Mouse (Mus musculus) liver, embryonic 16.5 days (tissue): ENCODE data around the gene Gm20696. TPM values are rescaled to one million over a fixed set of nuclear protein-coding genes. Genes with fewer than 3 reads are reported as not detected.

ENCODE experiments used
- ATAC-seq: fragments of 200-750 bp; cut with Nextera tagmentation; 2 replicates; pipeline ENCODE4 v1.8.0; 2017; ENCODE audit warnings: low read depth, mild to moderate bottlenecking, moderate number of reproducible peaks, moderate library complexity
- H3K27ac ChIP-seq: fragments of 300-500 bp; sonication (generic); 2 replicates; pipeline ENCODE4 v1.5.1; 2014; ENCODE audit warnings: mild to moderate bottlenecking, low read length
- H3K27me3 ChIP-seq: fragments of 300-500 bp; sonication (generic); 2 replicates; pipeline ENCODE4 v1.6.1; 2014; ENCODE audit warnings: low read depth, low read length, mixed read lengths; ENCODE audit not compliant: control insufficient read depth, insufficient read depth
- H3K36me3 ChIP-seq: fragments of 300-500 bp; sonication (generic); 2 replicates; pipeline ENCODE4 v1.6.1; 2014; ENCODE audit warnings: mild to moderate bottlenecking; ENCODE audit not compliant: control insufficient read depth, insufficient read depth
- H3K4me1 ChIP-seq: fragments of 300-500 bp; sonication (generic); 2 replicates; pipeline ENCODE4 v1.6.1; 2014; ENCODE audit warnings: low read depth, low read length, mixed read lengths; ENCODE audit not compliant: control insufficient read depth
- H3K4me2 ChIP-seq: fragments of 300-500 bp; sonication (generic); 2 replicates; pipeline ENCODE4 v1.6.1; 2014; ENCODE audit warnings: low read depth, low read length, mixed read lengths
- H3K4me3 ChIP-seq: fragments of 300-500 bp; sonication (generic); 2 replicates; pipeline ENCODE4 v1.5.1; 2014; ENCODE audit warnings: low read depth, mild to moderate bottlenecking, low read length
- H3K9ac ChIP-seq: fragments of 300-500 bp; sonication (generic); 2 replicates; pipeline ENCODE4 v1.6.1; 2014; ENCODE audit warnings: low read depth, low read length
- H3K9me3 ChIP-seq: fragments of 300-500 bp; sonication (generic); replicated peaks from 2 replicates; pipeline ENCODE4 v1.6.1; 2016; ENCODE audit warnings: low read length; ENCODE audit not compliant: control insufficient read depth
- WGBS: fragments of 180-500 bp; shearing (Covaris S2); extraction: QIAGEN DNeasy Blood & Tissue Kit; methylation state at CpG from one replicate; pipeline ENCODE4 v1.1.7; 2014; ENCODE audit not compliant: insufficient replicate concordance; 5-methylcytosine and 5-hydroxymethylcytosine counted together
- polyA plus RNA-seq: library from polyadenylated mRNA; unstranded; fragments of >200 nt; fragmentation: Nextera tagmentation; extraction: Ambion mirVana; gene quantifications from 2 replicates; pipeline ENCODE4 v1.2.1, GENCODE M21; 2015

Gene Gm20696
- polyA plus RNA-seq, 1 experiment from 2014 or later: 0.35 TPM

- ATAC-seq: no peak
- Histone ChIP-seq H3K36me3 (no peaks in the 10 kb centered on the region), H3K4me2 (no peak overlapping the region), H3K27me3 (no peaks in the 10 kb centered on the region), H3K9ac (no peak overlapping the region), H3K27ac (no peak overlapping the region), H3K9me3 (no peaks in the 10 kb centered on the region), H3K4me3 (no peak overlapping the region), H3K4me1 (no peaks in the 10 kb centered on the region)
- WGBS: 72% methylated on average over 6 of the region's 6 CpGs
These were observed 254.0 kb downstream of the Gm20696 start for GRCm38 (mm10) chr6:99412598-99412997.

- Histone ChIP-seq H3K9ac (no peak overlapping the region), H3K9me3 (no peaks in the 10 kb centered on the region), H3K27ac (no peak overlapping the region), H3K4me3 (no peak overlapping the region), H3K27me3 (no peaks in the 10 kb centered on the region), H3K4me2 (no peak overlapping the region), H3K36me3 (no peaks in the 10 kb centered on the region), H3K4me1 (no peaks in the 10 kb centered on the region)
- ATAC-seq: no peak
- 72% methylated on average over 5 of the region's 5 CpGs for WGBS
These were observed 257.0 kb downstream of the Gm20696 start for GRCm38 (mm10) chr6:99409602-99410001.

- Histone ChIP-seq H3K4me2 (no peak overlapping the region), H3K4me3 (no peak overlapping the region), H3K4me1 (no peaks in the 10 kb centered on the region), H3K9me3 (no peaks in the 10 kb centered on the region), H3K27me3 (no peaks in the 10 kb centered on the region), H3K36me3 (no peaks in the 10 kb centered on the region), H3K9ac (no peak overlapping the region), H3K27ac (no peak overlapping the region)
- WGBS: 68% methylated on average over 4 of the region's 4 CpGs
- ATAC-seq: no peak
These were observed 257.7 kb downstream of the Gm20696 start for GRCm38 (mm10) chr6:99408880-99409279.

- H3K4me1 ChIP-seq: peaks cover 2% of the 10 kb centered on the region
- no peak overlapping the region for H3K4me3 ChIP-seq
- no peak overlapping the region for H3K4me2 ChIP-seq
- ATAC-seq: no peak
- no peaks in the 10 kb centered on the region for H3K27me3 ChIP-seq
- H3K9ac ChIP-seq: no peak overlapping the region
- 43% methylated on average over 6 of the region's 6 CpGs for WGBS
- no peaks in the 10 kb centered on the region for H3K36me3 ChIP-seq
- H3K9me3 ChIP-seq: no peaks in the 10 kb centered on the region
- no peak overlapping the region for H3K27ac ChIP-seq
These were observed 262.7 kb downstream of the Gm20696 start for GRCm38 (mm10) chr6:99403755-99404390.

GRCm38 (mm10) chr6:99402941-99403340, 263.7 kb downstream of the Gm20696 start:
- ATAC-seq: no peak
- Histone ChIP-seq H3K9me3 (no peaks in the 10 kb centered on the region), H3K36me3 (no peaks in the 10 kb centered on the region), H3K4me1 (peaks cover 2% of the 10 kb centered on the region), H3K4me2 (no peak overlapping the region), H3K9ac (no peak overlapping the region), H3K27me3 (no peaks in the 10 kb centered on the region), H3K4me3 (no peak overlapping the region), H3K27ac (no peak overlapping the region)
- WGBS: 50% methylated on average over 9 of the region's 9 CpGs

GRCm38 (mm10) chr6:99402370-99402769, 264.2 kb downstream of the Gm20696 start:
- Histone ChIP-seq H3K27me3 (no peaks in the 10 kb centered on the region), H3K9ac (no peak overlapping the region), H3K4me2 (no peak overlapping the region), H3K36me3 (no peaks in the 10 kb centered on the region), H3K9me3 (no peaks in the 10 kb centered on the region), H3K4me1 (peaks cover 2% of the 10 kb centered on the region), H3K27ac (no peak overlapping the region), H3K4me3 (no peak overlapping the region)
- ATAC-seq: no peak
- 61% methylated on average over 3 of the region's 3 CpGs for WGBS

- H3K4me1 ChIP-seq: peaks cover 2% of the 10 kb centered on the region
- no peak overlapping the region for H3K9ac ChIP-seq
- H3K9me3 ChIP-seq: no peaks in the 10 kb centered on the region
- H3K27me3 ChIP-seq: no peaks in the 10 kb centered on the region
- H3K4me2 ChIP-seq: no peak overlapping the region
- 55% methylated on average over 6 of the region's 6 CpGs for WGBS
- no peak overlapping the region for H3K27ac ChIP-seq
- no peaks in the 10 kb centered on the region for H3K36me3 ChIP-seq
- no peak for ATAC-seq
- no peak overlapping the region for H3K4me3 ChIP-seq
These were observed 264.8 kb downstream of the Gm20696 start for GRCm38 (mm10) chr6:99401801-99402200.

- ATAC-seq: no peak
- Histone ChIP-seq H3K4me1 (peaks cover 2% of the 10 kb centered on the region), H3K27me3 (no peaks in the 10 kb centered on the region), H3K9ac (no peak overlapping the region), H3K27ac (no peak overlapping the region), H3K4me2 (no peak overlapping the region), H3K9me3 (no peaks in the 10 kb centered on the region), H3K36me3 (no peaks in the 10 kb centered on the region), H3K4me3 (no peak overlapping the region)
- WGBS: 45% methylated on average over 2 of the region's 2 CpGs
These were observed 265.4 kb downstream of the Gm20696 start for GRCm38 (mm10) chr6:99401211-99401610.

- Histone ChIP-seq H3K9ac (no peak overlapping the region), H3K4me3 (no peak overlapping the region), H3K27me3 (no peaks in the 10 kb centered on the region), H3K4me1 (no peaks in the 10 kb centered on the region), H3K4me2 (no peak overlapping the region), H3K27ac (no peak overlapping the region), H3K9me3 (no peaks in the 10 kb centered on the region), H3K36me3 (no peaks in the 10 kb centered on the region)
- 72% methylated on average over 12 of the region's 12 CpGs for WGBS
- ATAC-seq: no peak
These were observed 270.9 kb downstream of the Gm20696 start for GRCm38 (mm10) chr6:99395745-99396144.
